Mouse (Mus musculus) E14TG2a.4 (cell line): ENCODE measurements at regions not wholly inside any gene's neighbourhood (a gene's known extent, or its start where the extent isn't known, plus 50 kb on each side); places are given as distances from the start of the nearest gene placed in this dataset.

Experiments used
- CTCF ChIP-seq: conservative IDR thresholded peaks from 2 replicates; pipeline ENCODE4 v1.5.1; 2014; ENCODE audit warnings: low read length
- NANOG ChIP-seq: IDR thresholded peaks from 2 replicates; pipeline ENCODE4 v1.6.1; 2014; ENCODE audit warnings: borderline replicate concordance, low read length, mixed read lengths
- POU5F1 ChIP-seq: IDR thresholded peaks from 2 replicates; pipeline ENCODE4 v1.6.1; 2014; ENCODE audit warnings: low read length, borderline replicate concordance

DNA sequence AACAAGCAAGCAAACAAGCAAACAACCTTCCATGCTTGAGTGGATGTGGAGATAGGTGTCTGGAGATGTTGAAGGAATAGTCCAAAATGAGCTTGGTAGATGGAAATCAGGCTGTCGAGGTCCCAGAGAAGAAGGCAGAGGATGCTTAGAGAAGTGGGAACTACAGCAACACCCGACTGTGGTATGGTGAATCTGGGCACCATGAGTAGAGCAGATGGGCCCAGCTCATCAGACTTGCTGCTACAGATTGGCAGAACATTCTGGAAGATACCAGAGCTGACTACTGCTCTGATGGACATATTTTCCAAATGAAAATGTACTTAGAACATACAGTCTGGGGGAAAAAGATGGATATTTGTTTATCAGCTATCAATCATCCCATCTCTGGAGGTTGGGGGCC, 142.9 kb downstream of the Fam173b start:
- TF ChIP-seq CTCF (no peak), NANOG (no peak), POU5F1 (no peak)
